Mouse (Mus musculus) layer of hippocampus, adult 18-20 months (tissue): ENCODE data around the gene Lypd6. TPM values are rescaled to one million over a fixed set of nuclear protein-coding genes. Genes with fewer than 3 reads are reported as not detected.

Experiments
- DNase-seq, 2 experiments: peaks; one replicate each; pipeline ENCODE4 v3.0.0; 2022; ENCODE audit warnings: low spot score in 2 of 2
- long read RNA-seq: library from polyadenylated mRNA; stranded (forward); transcript quantifications from one replicate; pipeline ENCODE4 v2.0.0, GENCODE M21; 2021
- total RNA-seq, 2 experiments: library from RNA; stranded (reverse); gene quantifications; 2 replicates each; pipeline ENCODE4 v1.2.3; 2021

Lypd6 gene
- 10 to 100 TPM; 17.2 to 20.5 TPM for total RNA-seq
- long read RNA-seq, transcript Lypd6-202 (5 exons, 3,495 nt) = major isoform, 9 of 14 reads
- long read RNA-seq, partial matches to known transcripts = 3 of 14 reads
- long read RNA-seq, other reads (novel, unspliced or antisense) = 2 of 14 reads

DNA sequence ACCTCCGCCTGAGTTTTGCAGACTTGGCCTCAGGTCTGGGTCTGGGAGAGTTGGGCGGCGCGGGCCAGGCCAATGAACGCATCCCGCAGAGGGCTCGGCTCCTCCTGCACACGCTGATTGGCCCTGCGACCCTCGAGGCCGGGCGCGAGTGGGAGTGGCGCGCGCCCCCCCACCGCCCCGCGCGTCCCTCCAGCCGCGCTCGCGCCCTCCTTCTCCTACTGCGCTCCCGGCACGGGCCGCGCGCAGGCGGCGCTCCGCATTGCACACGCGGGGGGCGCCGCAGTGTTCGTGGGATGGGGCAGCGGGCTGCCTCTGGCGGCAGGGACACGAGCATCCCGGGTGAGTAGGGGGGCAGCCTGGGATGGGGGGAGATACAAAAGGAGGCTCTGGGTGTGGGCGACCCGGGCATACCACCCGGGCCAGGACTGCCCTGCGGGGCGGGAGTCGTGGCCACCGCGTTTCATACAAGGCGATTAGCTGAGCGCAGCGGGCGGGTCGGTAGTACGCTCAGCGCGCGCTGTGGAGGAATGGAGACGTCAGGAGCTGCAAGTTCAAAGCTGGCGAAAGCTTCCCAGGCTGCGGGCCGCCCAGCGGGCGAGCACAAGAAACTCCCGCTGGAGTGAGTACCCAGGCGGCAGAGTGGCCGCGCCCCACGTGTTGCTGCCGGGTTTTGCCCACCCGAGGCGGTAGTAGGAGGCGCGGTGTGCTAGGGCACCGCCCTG, at the start of gene Lypd6:
Lypd6 (plus strand) TSS at position 184 of the 722 bp plus-strand sequence.
- DNase-seq = peak; percentile 25 to 61

GRCm38 (mm10) chr2:50019477-50019876, 46.8 kb upstream of the Lypd6 start:
- DNase-seq = no peak

DNA sequence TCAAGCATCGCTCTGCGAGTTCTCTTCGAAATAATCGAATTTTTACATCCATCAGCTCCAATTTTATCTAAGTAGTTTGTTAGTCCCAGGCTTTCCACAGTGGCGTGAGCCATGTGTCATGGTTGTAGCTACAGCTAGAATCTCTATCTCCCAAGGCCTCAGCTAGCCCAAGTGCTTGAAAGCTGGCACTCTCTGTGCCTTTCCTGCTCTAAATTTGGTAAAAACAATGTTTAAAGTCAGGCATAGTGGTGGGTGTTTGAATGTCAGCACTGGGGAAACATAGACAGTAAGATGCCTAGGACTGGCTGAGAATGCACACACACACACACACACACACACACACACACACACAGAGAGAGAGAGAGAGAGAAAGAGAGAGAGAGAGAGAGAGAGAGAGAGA, 40.7 kb upstream of the Lypd6 start:
- DNase-seq = no peak

DNA sequence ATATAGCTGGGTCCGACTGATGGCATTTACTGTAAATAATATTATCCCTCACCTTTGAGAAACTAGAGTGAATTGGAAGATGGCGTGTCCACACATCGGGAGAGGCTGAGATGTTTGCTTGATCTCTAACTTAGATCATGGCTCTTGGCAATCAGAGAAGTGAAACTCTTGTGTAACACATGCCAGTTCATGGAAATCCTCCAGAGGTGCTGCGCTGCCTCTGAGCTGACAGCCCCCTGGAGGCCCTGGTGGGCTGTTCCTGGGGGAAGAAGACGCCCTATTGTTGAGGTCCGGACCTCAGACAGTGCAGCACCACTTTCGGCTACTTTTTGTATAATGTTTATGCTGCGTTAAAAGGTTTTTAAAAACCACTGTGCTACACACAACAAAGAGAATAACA, 37.3 kb upstream of the Lypd6 start:
- DNase-seq = no peak

- DNase-seq = no peak
Observed at GRCm38 (mm10) chr2:50044170-50044870, 21.9 kb upstream of the Lypd6 start.

- peak; percentile 11 to 14 for DNase-seq
Observed at GRCm38 (mm10) chr2:50044871-50045470, 21.3 kb upstream of the Lypd6 start.

GRCm38 (mm10) chr2:50045841-50046240, 20.4 kb upstream of the Lypd6 start:
- DNase-seq = no peak

- no peak for DNase-seq
Observed at GRCm38 (mm10) chr2:50048442-50048841, 17.8 kb upstream of the Lypd6 start.

DNA sequence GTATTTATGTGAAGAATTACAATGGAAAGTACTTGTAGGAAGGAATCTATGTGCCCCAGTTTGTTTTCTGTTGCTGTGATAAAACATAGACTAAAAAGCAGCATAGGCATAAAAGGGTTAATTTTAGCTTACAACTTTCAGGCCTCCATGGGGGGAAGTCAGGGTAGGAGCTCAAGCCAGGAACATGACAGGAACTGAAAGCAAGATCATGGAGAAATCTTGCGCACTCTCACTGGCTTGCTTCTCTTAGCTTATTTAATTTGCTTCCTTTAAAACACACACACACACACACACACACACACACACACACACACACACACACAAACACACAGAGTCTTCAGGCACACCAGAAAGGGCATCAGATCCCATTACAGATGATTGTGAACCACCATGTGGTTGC, 12.3 kb upstream of the Lypd6 start:
- DNase-seq = no peak

- DNase-seq = no peak
Observed at GRCm38 (mm10) chr2:50065902-50066245, 355 bp upstream of the Lypd6 start.

GRCm38 (mm10) chr2:50066968-50067315, 713 bp downstream of the Lypd6 start:
- DNase-seq = no peak

GRCm38 (mm10) chr2:50069571-50070295, 3.5 kb downstream of the Lypd6 start:
- DNase-seq = no peak

DNA sequence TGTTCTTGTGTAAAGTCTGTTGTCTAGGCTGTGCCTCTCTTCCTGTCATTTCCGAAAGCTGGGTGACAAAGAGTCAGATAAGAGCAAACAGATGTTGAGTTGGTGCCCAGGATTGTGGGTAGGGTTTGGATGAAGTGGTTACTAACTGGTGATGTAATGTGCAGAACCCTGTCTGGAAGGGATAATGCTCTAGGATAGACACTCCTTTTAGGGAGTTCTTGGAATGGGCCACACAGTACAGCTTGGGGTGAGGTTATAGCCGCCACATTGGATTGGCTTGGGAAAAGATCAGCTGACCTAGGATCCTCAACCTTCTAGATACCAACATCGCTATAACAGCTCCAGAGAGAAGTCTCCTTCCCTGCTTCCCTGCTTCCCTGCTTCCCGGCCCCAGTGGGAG, 5.9 kb downstream of the Lypd6 start:
- DNase-seq = no peak

GRCm38 (mm10) chr2:50084746-50085145, 18.5 kb downstream of the Lypd6 start:
- no peak for DNase-seq

GRCm38 (mm10) chr2:50087761-50088160, 21.5 kb downstream of the Lypd6 start:
- DNase-seq = no peak

DNA sequence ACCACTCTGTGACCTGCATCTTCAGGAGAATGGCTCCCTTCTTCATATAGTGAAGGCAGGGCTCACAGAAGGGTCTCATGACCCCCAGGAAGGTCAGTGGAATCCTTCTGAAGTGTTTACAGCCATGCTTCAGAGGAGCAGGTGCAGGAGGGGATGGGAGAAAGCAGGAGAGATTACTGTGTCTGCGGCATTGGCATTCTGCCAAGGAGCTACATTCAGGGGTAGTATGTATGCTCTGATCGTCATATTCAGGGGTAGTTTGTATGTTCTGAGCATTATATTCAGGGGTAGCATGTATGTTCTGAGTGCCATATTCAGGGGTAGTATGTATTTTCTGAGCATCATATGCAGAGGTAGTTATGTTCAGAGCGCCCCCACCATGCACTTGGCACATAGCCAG, 30.1 kb downstream of the Lypd6 start:
- no peak for DNase-seq

GRCm38 (mm10) chr2:50100364-50101151, 34.3 kb downstream of the Lypd6 start:
- DNase-seq = no peak

DNA sequence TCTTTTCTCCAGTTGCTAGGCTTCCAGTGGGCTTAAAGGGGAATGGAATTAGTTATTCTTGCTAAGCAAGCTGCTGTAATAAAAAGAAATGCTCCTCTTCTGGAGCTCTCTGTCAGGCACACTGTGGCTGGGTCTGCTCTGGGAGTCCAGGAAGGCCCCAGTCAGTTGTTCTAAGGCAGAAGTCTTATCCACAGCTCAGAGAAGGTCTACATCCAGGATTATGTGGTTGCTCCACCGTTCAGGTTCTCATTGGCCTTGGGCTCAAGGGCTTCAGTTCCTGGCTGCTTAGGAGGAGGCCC, 34.9 kb downstream of the Lypd6 start:
- DNase-seq = no peak

DNA sequence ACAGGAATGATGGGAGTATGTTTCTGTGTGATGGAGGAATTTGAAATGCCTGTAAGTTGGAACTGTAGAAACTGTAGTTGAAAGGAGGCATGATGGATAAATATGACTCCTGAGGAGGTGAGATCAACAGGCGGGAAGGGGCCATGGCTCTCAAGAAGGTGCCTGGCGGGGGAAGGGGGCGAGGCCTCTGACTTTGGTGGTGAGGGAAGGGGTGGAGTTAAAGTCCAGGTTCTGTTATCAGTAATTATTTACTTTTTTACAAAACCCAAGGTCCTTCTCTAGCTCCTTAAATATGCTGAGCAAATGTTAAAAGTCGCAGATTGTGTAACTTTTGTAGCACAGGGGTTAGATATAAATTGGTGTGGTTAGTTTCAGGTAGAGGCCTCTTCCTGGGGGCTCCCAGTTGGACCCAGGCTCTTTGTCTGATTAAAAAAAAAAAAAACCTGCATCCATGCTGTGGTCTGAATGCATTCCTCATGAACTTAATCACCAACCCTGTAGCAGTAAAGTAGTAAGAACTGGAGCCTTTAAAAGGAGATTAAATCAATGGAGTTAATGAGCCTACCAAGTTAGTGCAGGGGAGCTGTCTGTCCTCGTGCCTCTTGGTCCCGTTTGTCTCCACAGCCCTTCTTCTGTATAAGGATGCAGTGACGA, 37.7 kb downstream of the Lypd6 start:
- DNase-seq = no peak

DNA sequence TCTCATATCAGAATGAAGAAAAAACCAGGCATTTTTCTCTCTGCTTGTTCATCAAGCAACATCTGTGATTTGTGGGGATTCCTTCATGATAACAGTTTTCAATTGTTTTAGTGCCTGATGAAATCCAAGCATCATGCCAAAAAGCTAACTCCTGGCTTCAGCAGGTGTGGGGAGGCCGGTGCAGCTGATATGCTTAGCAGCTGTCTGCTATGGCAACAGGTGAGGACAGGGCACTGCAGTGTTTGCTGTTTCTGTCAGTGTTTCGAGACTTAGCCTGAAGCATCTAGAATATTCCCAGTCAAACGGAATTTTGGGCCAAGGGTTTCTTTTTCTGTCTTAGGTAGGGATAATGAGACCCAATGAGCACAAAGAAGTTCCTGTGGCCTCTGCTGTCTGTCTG, 39.4 kb downstream of the Lypd6 start:
- no peak for DNase-seq

DNA sequence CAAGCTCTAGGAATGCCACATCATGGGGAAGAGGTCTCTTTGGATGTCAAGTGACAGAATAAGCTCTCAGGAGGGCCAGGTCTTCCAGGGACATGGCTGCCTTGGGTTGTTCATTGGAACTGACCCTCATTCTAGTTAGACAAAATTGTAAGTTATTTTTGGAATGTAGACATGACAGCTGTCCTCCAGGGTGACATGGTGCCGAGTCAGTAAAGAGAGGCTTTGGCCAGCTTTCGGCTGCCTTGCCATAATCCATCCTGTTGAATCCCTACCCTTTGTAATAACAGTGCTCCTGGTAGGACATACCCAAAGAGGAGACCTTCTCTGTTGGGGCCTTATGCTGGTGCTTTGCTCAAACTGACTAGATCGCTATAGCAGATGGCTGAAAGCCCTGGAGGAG, 39.8 kb downstream of the Lypd6 start:
- DNase-seq = no peak
